Mouse (Mus musculus) myocyte (in vitro differentiated cells): ENCODE measurements around the gene Plgrkt. TPM values are rescaled to one million over a fixed set of nuclear protein-coding genes. Genes with fewer than 3 reads are reported as not detected.

ENCODE experiments used
- H3K27me3 ChIP-seq: one replicate; pipeline ENCODE4 v1.6.1; 2011; ENCODE audit not compliant: control insufficient read depth, insufficient read depth, insufficient read length
- H3K36me3 ChIP-seq: one replicate; pipeline ENCODE4 v1.6.1; 2011; ENCODE audit not compliant: control insufficient read depth, insufficient read depth
- H3K4me2 ChIP-seq: one replicate; pipeline ENCODE4 v1.6.1; 2011; ENCODE audit warnings: low read depth, control low read depth
- H3K4me3 ChIP-seq: one replicate; pipeline ENCODE4 v1.5.1; 2011; ENCODE audit warnings: mild to moderate bottlenecking, control low read depth, moderate library complexity
- H3K79me2 ChIP-seq: one replicate; pipeline ENCODE4 v1.6.1; 2011; ENCODE audit not compliant: control insufficient read depth, insufficient read depth
- H3ac ChIP-seq: one replicate; pipeline ENCODE4 v1.6.1; 2011; ENCODE audit not compliant: control insufficient read depth, insufficient read length
- CEBPB ChIP-seq: IDR thresholded peaks from 2 replicates; pipeline ENCODE4 v1.6.1; 2011; ENCODE audit warnings: mild to moderate bottlenecking, moderate library complexity; ENCODE audit not compliant: poor library complexity, insufficient read depth, severe bottlenecking
- E2F4 ChIP-seq: IDR thresholded peaks from one replicate; pipeline ENCODE4 v1.6.1; 2011; ENCODE audit warnings: mild to moderate bottlenecking, control low read depth, moderate library complexity; ENCODE audit not compliant: insufficient read depth
- MAX ChIP-seq: IDR thresholded peaks from one replicate; pipeline ENCODE4 v1.6.1; 2011; ENCODE audit warnings: low read depth, mild to moderate bottlenecking, control low read depth
- MYOD1 ChIP-seq, 3 experiments: IDR thresholded peaks; one replicate each; pipeline ENCODE4 v1.6.1; 2011; ENCODE audit warnings: control low read depth in 2 of 3, low read depth in 2 of 3, mild to moderate bottlenecking in 2 of 3, moderate library complexity in 1 of 3; ENCODE audit not compliant: insufficient read length in 2 of 3, control insufficient read depth in 1 of 3
- MYOG ChIP-seq, 3 experiments: IDR thresholded peaks; one replicate each; pipeline ENCODE4 v1.6.1; 2011; ENCODE audit warnings: control low read depth in 2 of 3, low read depth in 2 of 3, mild to moderate bottlenecking in 2 of 3; ENCODE audit not compliant: insufficient read length in 2 of 3, control insufficient read depth in 1 of 3, insufficient read depth in 1 of 3
- POLR2A ChIP-seq: IDR thresholded peaks from one replicate; pipeline ENCODE4 v1.6.1; 2011; ENCODE audit warnings: low read depth, mild to moderate bottlenecking, control low read depth, moderate library complexity; ENCODE audit not compliant: insufficient read length
- POLR2AphosphoS2 ChIP-seq: IDR thresholded peaks from one replicate; pipeline ENCODE4 v1.6.1; 2011; ENCODE audit warnings: low read depth, control low read depth; ENCODE audit not compliant: insufficient read length
- REST ChIP-seq: IDR thresholded peaks from one replicate; pipeline ENCODE4 v1.6.1; 2011; ENCODE audit warnings: mild to moderate bottlenecking, control low read depth, moderate library complexity; ENCODE audit not compliant: insufficient read depth, insufficient read length
- SRF ChIP-seq: IDR thresholded peaks from one replicate; pipeline ENCODE4 v1.6.1; 2011; ENCODE audit warnings: low read depth; ENCODE audit not compliant: control insufficient read depth, insufficient read length
- TCF12 ChIP-seq: IDR thresholded peaks from one replicate; pipeline ENCODE4 v1.6.1; 2011; ENCODE audit warnings: mild to moderate bottlenecking, control low read depth; ENCODE audit not compliant: poor library complexity, insufficient read depth, severe bottlenecking
- TCF3 ChIP-seq: IDR thresholded peaks from one replicate; pipeline ENCODE4 v1.6.1; 2011; ENCODE audit warnings: low read depth, control low read depth; ENCODE audit not compliant: insufficient read length
- USF1 ChIP-seq: IDR thresholded peaks from one replicate; pipeline ENCODE4 v1.6.1; 2011; ENCODE audit warnings: low read depth, mild to moderate bottlenecking, control low read depth, moderate library complexity
- polyA plus RNA-seq: library from polyadenylated mRNA; unstranded; fragments of >200 nt; fragmentation: generic; extraction: Trizol; gene quantifications from one replicate; pipeline ENCODE4 v1.2.1, GENCODE M21; 2012; ENCODE audit warnings: missing spikeins

Plgrkt gene
- polyA plus RNA-seq, 1 experiment, result 25.1 TPM

GRCm38 (mm10) chr19:29410619-29411018, 43.4 kb upstream of the Plgrkt start, which contains the start of gene Pdcd1lg2:
Gene Pdcd1lg2, plus strand, starts transcription at chr19:29410919.
- Histone ChIP-seq H3ac (no peak within 1 kb of the TSS), H3K4me3 (no peak within 1 kb of the TSS), H3K79me2 (no peaks in the 10 kb centered on the region), H3K27me3 (peaks cover 11% of the 10 kb centered on the region), H3K4me2 (no peak within 1 kb of the TSS), H3K36me3 (no peaks in the 10 kb centered on the region)
- TF ChIP-seq E2F4 (no peak), TCF12 (no peak), MAX (no peak), SRF (no peak), USF1 (no peak), TCF3 (no peak), MYOD1 (IDR thresholded peaks at IDR 0.05; ENCODE audit: control insufficient read depth in 1 of 3, insufficient read length in 2 of 3, low read depth in 2 of 3) (no peak), MYOG (IDR thresholded peaks at IDR 0.05; ENCODE audit: control insufficient read depth in 1 of 3, insufficient read depth in 1 of 3, insufficient read length in 2 of 3, low read depth in 2 of 3) (no peak), POLR2A (no peak), REST (no peak), POLR2AphosphoS2 (no peak), CEBPB (no peak)

GRCm38 (mm10) chr19:29406042-29407017, 39.1 kb upstream of the Plgrkt start:
- H3K27me3 ChIP-seq, result peaks cover 11% of the 10 kb centered on the region
- TF ChIP-seq SRF (no peak), POLR2AphosphoS2 (no peak), MYOD1 (IDR thresholded peaks at IDR 0.05; ENCODE audit: control insufficient read depth in 1 of 3, insufficient read length in 2 of 3, low read depth in 2 of 3) (no peak), TCF3 (no peak), REST (no peak), MAX (no peak), POLR2A (no peak)
- no peak overlapping the region for H3ac ChIP-seq
- H3K36me3 ChIP-seq, result no peaks in the 10 kb centered on the region
- no peaks in the 10 kb centered on the region for H3K79me2 ChIP-seq
- H3K4me2 ChIP-seq, result no peak overlapping the region
- H3K4me3 ChIP-seq, result no peak overlapping the region

GRCm38 (mm10) chr19:29405388-29405787, 38.2 kb upstream of the Plgrkt start:
- H3K4me2 ChIP-seq, result no peak overlapping the region
- H3K79me2 ChIP-seq, result no peaks in the 10 kb centered on the region
- peaks cover 11% of the 10 kb centered on the region for H3K27me3 ChIP-seq
- TF ChIP-seq CEBPB (no peak), USF1 (no peak), POLR2A (no peak), REST (no peak), TCF3 (no peak), MYOG (IDR thresholded peaks at IDR 0.05; ENCODE audit: control insufficient read depth in 1 of 3, insufficient read depth in 1 of 3, insufficient read length in 2 of 3, low read depth in 2 of 3) (no peak), MYOD1 (IDR thresholded peaks at IDR 0.05; ENCODE audit: control insufficient read depth in 1 of 3, insufficient read length in 2 of 3, low read depth in 2 of 3) (no peak), E2F4 (no peak), POLR2AphosphoS2 (no peak), SRF (no peak), TCF12 (no peak), MAX (no peak)
- no peak overlapping the region for H3K4me3 ChIP-seq
- H3K36me3 ChIP-seq, result no peaks in the 10 kb centered on the region
- H3ac ChIP-seq, result no peak overlapping the region

GRCm38 (mm10) chr19:29403251-29403650, 36.1 kb upstream of the Plgrkt start:
- no peak overlapping the region for H3K4me2 ChIP-seq
- H3K36me3 ChIP-seq, result no peaks in the 10 kb centered on the region
- H3K4me3 ChIP-seq, result no peak overlapping the region
- H3ac ChIP-seq, result no peak overlapping the region
- TF ChIP-seq POLR2A (no peak), TCF3 (no peak), POLR2AphosphoS2 (no peak), MYOG (IDR thresholded peaks at IDR 0.05; ENCODE audit: control insufficient read depth in 1 of 3, insufficient read depth in 1 of 3, insufficient read length in 2 of 3, low read depth in 2 of 3) (no peak), MYOD1 (IDR thresholded peaks at IDR 0.05; ENCODE audit: control insufficient read depth in 1 of 3, insufficient read length in 2 of 3, low read depth in 2 of 3) (no peak), USF1 (no peak), CEBPB (no peak), MAX (no peak), TCF12 (no peak), E2F4 (no peak), REST (no peak), SRF (no peak)
- no peaks in the 10 kb centered on the region for H3K79me2 ChIP-seq
- peaks cover 4% of the 10 kb centered on the region for H3K27me3 ChIP-seq
